Mouse (Mus musculus) CH12.LX (cell line): ENCODE measurements around the gene Ppp1r3g.

Experiments used
- CTCF ChIP-seq, 2 experiments: IDR thresholded peaks in 1 of 2; conservative IDR thresholded peaks in 1 of 2; 2 replicates each; pipeline ENCODE4 v1.5.1; 2011 to 2012; ENCODE audit warnings: low read depth in 2 of 2, low read length in 2 of 2, improper control_type of control experiment in 1 of 2, inconsistent platforms in 1 of 2, mild to moderate bottlenecking in 1 of 2, moderate library complexity in 1 of 2
- MAFK ChIP-seq: IDR thresholded peaks from 2 replicates; pipeline ENCODE4 v1.6.1; 2011; ENCODE audit warnings: low read length, improper control_type of control experiment; ENCODE audit not compliant: insufficient replicate concordance
- MAZ ChIP-seq: IDR thresholded peaks from 2 replicates; pipeline ENCODE4 v1.6.1; 2012; ENCODE audit warnings: low read depth, mild to moderate bottlenecking, inconsistent platforms, low read length, improper control_type of control experiment, moderate library complexity
- POLR2A ChIP-seq: IDR thresholded peaks from 2 replicates; pipeline ENCODE4 v1.6.1; 2011; ENCODE audit warnings: low read depth, mild to moderate bottlenecking, improper control_type of control experiment, low read length
- RAD21 ChIP-seq: IDR thresholded peaks from 2 replicates; pipeline ENCODE4 v1.6.1; 2011; ENCODE audit warnings: low read depth, mild to moderate bottlenecking, low read length, improper control_type of control experiment, moderate library complexity
- RCOR1 ChIP-seq: conservative IDR thresholded peaks from 2 replicates; pipeline ENCODE4 v1.6.1; 2012; ENCODE audit warnings: low read depth, mild to moderate bottlenecking, inconsistent platforms, low read length, improper control_type of control experiment
- UBTF ChIP-seq: IDR thresholded peaks from 2 replicates; pipeline ENCODE4 v1.6.1; 2012; ENCODE audit warnings: low read depth, mild to moderate bottlenecking, inconsistent platforms, low read length, improper control_type of control experiment, moderate library complexity
- ZKSCAN1 ChIP-seq: IDR thresholded peaks from 2 replicates; pipeline ENCODE4 v1.6.1; 2012; ENCODE audit warnings: low read depth, inconsistent platforms, low read length, improper control_type of control experiment, borderline replicate concordance

GRCm38 (mm10) chr13:35911476-35911875, 47.2 kb upstream of the Ppp1r3g start:
- no peak for TF ChIP-seq MAZ
- TF ChIP-seq CTCF (conservative IDR thresholded peaks at IDR 0.05 in 1 of 2, IDR thresholded peaks at IDR 0.05 in 1 of 2; ENCODE audit: low read depth in 2 of 2, low read length in 2 of 2) = no peak
- TF ChIP-seq ZKSCAN1 = no peak
- TF ChIP-seq UBTF = no peak
- no peak for TF ChIP-seq MAFK
- TF ChIP-seq RCOR1 = no peak
- TF ChIP-seq RAD21 = no peak
- TF ChIP-seq POLR2A = no peak
